Comparison of ENCODE assay signal across 12 mouse cellular contexts in genomic region chr13:102866816-102867215, GRCm38 (mm10).
DNase-seq lines count a peak whose midpoint lies in the region; ATAC-seq and TF ChIP-seq lines count a peak whose summit lies in the region.
"Had no signal": no experiment of that assay in that cellular context is flagged by ENCODE, and none has a peak within 500 bp of the region (broad histone marks: within the 10 kb centered on the region; RNA-seq: fewer than 3 reads in every experiment).

No protein-coding gene starts in this region.

- peaks cover 10% of the 10 kb centered on the region; the same call in 1 of the 2 replicates for H3K9me3 ChIP-seq in heart, embryonic 13.5 days
- peaks cover 10% of the 10 kb centered on the region for H3K9me3 ChIP-seq in kidney, embryonic 16.5 days (ENCODE audit: low read length)
- H3K9me3 ChIP-seq in MEL (replicated peaks; ENCODE audit: insufficient read depth, low read length): no peaks in the 10 kb centered on the region
- H3K9me3 ChIP-seq in liver, embryonic 16.5 days (replicated peaks; ENCODE audit: control insufficient read depth, low read length): no peaks in the 10 kb centered on the region

- H3K36me3 ChIP-seq in heart, embryonic 13.5 days: peaks cover 11% of the 10 kb centered on the region
- H3K36me3 ChIP-seq in kidney, embryonic 16.5 days (ENCODE audit: insufficient read depth, low read length): peaks cover 5% of the 10 kb centered on the region; the same call in 1 of the 2 replicates
- H3K36me3 ChIP-seq in kidney, adult 2 months (ENCODE audit: control insufficient read depth, insufficient read depth, low read length): no peaks in the 10 kb centered on the region
- H3K36me3 ChIP-seq in MEL (ENCODE audit: control insufficient read depth in 1 of 2, insufficient read depth in 2 of 2, low read length in 2 of 2): peaks cover 0 to 44% of the 10 kb centered on the region in 2 experiments; a peak in 2 of 4 replicates
- no peaks in the 10 kb centered on the region for H3K36me3 ChIP-seq in liver, embryonic 16.5 days (ENCODE audit: control insufficient read depth, insufficient read depth)

- TF ChIP-seq RAD21 in MEL (IDR thresholded peaks at IDR 0.05; ENCODE audit: low read depth, low read length): no peak

- H3K4me3 ChIP-seq in heart, embryonic 13.5 days: no peak overlapping the region
- H3K4me3 ChIP-seq in kidney, embryonic 16.5 days (ENCODE audit: low read length): no peak overlapping the region
- H3K4me3 ChIP-seq in kidney, adult 2 months (ENCODE audit: insufficient read depth, low read depth, low read length): no peak overlapping the region
- H3K4me3 ChIP-seq in MEL (ENCODE audit: control insufficient read depth in 1 of 2, insufficient read depth in 1 of 2, low read depth in 2 of 2, low read length in 2 of 2): no peak overlapping the region
- no peak overlapping the region for H3K4me3 ChIP-seq in liver, embryonic 16.5 days (ENCODE audit: low read depth, low read length)
- H3K4me3 ChIP-seq: erythroblast, embryonic 14.5 days; left cerebral cortex, adult 2 months had no signal

- peaks cover 4% of the 10 kb centered on the region for H3K79me2 ChIP-seq in MEL (ENCODE audit: control insufficient read depth, insufficient read depth, low read length, poor library complexity)

- TF ChIP-seq EP300 in MEL (IDR thresholded peaks at IDR 0.05; ENCODE audit: low read depth in 1 of 2, low read length in 2 of 2): peak; percentile 85 to 95

- no peaks in the 10 kb centered on the region for H3K27me3 ChIP-seq in heart, embryonic 13.5 days (replicated peaks)
- H3K27me3 ChIP-seq in kidney, embryonic 16.5 days (ENCODE audit: insufficient read depth, low read length): no peaks in the 10 kb centered on the region
- H3K27me3 ChIP-seq in kidney, adult 2 months (replicated peaks; ENCODE audit: control insufficient read depth, insufficient read depth, low read length): no peaks in the 10 kb centered on the region
- H3K27me3 ChIP-seq in MEL (ENCODE audit: control insufficient read depth in 1 of 2, insufficient read depth in 2 of 2, low read length in 2 of 2): no peaks in the 10 kb centered on the region
- H3K27me3 ChIP-seq in liver, embryonic 16.5 days (ENCODE audit: control insufficient read depth, insufficient read depth, low read depth, low read length): no peaks in the 10 kb centered on the region

- peak overlapping the region; percentile 42; the same call in 1 of the 2 replicates for H3K9ac ChIP-seq in heart, embryonic 13.5 days
- no peak overlapping the region for H3K9ac ChIP-seq in kidney, embryonic 16.5 days (replicated peaks; ENCODE audit: low read length)
- H3K9ac ChIP-seq in MEL (ENCODE audit: control insufficient read depth, low read depth, low read length, poor library complexity, severe bottlenecking): no peak overlapping the region
- no peak overlapping the region for H3K9ac ChIP-seq in liver, embryonic 16.5 days (ENCODE audit: low read depth, low read length)

- ATAC-seq in heart, embryonic 13.5 days (ENCODE audit: extremely low read depth, insufficient number of reproducible peaks, low FRiP score, low TSS enrichment): no peak
- no peak for ATAC-seq in kidney, embryonic 16.5 days (ENCODE audit: low FRiP score, low TSS enrichment)
- 0 out of 2 replicates have a peak, but pooled peaks have one; percentile 27 for ATAC-seq in liver, embryonic 16.5 days (ENCODE audit: low read depth)

- H3K27ac ChIP-seq in heart, embryonic 13.5 days (replicated peaks): peak overlapping the region; percentile 80
- peak overlapping the region; percentile 88; the same call in 1 of the 2 replicates for H3K27ac ChIP-seq in kidney, embryonic 16.5 days (ENCODE audit: low read length)
- H3K27ac ChIP-seq in kidney, adult 2 months (ENCODE audit: insufficient read depth, low read depth, low read length): no peak overlapping the region
- peak overlapping the region; percentile 96 for H3K27ac ChIP-seq in MEL (ENCODE audit: control insufficient read depth, low read depth, low read length)
- H3K27ac ChIP-seq in liver, embryonic 16.5 days (ENCODE audit: low read length): no peak overlapping the region
- H3K27ac ChIP-seq: left cerebral cortex, adult 2 months had no signal

- peak overlapping the region; percentile 47 for H3K4me2 ChIP-seq in heart, embryonic 13.5 days
- no peak overlapping the region for H3K4me2 ChIP-seq in kidney, embryonic 16.5 days (replicated peaks; ENCODE audit: low read depth, low read length)
- no peak overlapping the region for H3K4me2 ChIP-seq in liver, embryonic 16.5 days (ENCODE audit: low read depth, low read length)

- no peak for TF ChIP-seq CTCF in kidney, adult 2 months (conservative IDR thresholded peaks at IDR 0.05; ENCODE audit: insufficient read depth, insufficient read length, low read depth, low read length)
- TF ChIP-seq CTCF in MEL (IDR thresholded peaks at IDR 0.05 in 2 of 3, conservative IDR thresholded peaks at IDR 0.05 in 1 of 3; ENCODE audit: control insufficient read depth in 1 of 3, insufficient read depth in 1 of 3, low read depth in 2 of 3, low read length in 3 of 3, poor library complexity in 1 of 3, severe bottlenecking in 1 of 3): no peak

- peaks cover 71% of the 10 kb centered on the region for H3K4me1 ChIP-seq in heart, embryonic 13.5 days
- peaks cover 21% of the 10 kb centered on the region for H3K4me1 ChIP-seq in kidney, embryonic 16.5 days (ENCODE audit: insufficient read depth, low read length)
- 0 out of 2 replicates have a peak, but pooled peaks cover 3% of the 10 kb centered on the region for H3K4me1 ChIP-seq in kidney, adult 2 months (ENCODE audit: control insufficient read depth, insufficient read depth, low read length)
- H3K4me1 ChIP-seq in MEL (ENCODE audit: control insufficient read depth in 1 of 2, insufficient read depth in 2 of 2, low read length in 2 of 2): peaks cover 39 to 41% of the 10 kb centered on the region in 2 experiments
- H3K4me1 ChIP-seq in liver, embryonic 16.5 days (ENCODE audit: control insufficient read depth, low read depth, low read length): no peaks in the 10 kb centered on the region; the same call in 1 of the 2 replicates

- no peak for TF ChIP-seq POLR2A in kidney, adult 2 months (IDR thresholded peaks at IDR 0.05; ENCODE audit: low read depth, low read length)
- no peak for TF ChIP-seq POLR2A in MEL (IDR thresholded peaks at IDR 0.05; ENCODE audit: control insufficient read depth in 1 of 2, insufficient read depth in 1 of 2, low read depth in 1 of 2, low read length in 2 of 2, poor library complexity in 1 of 2)

- no peak for DNase-seq in heart, adult 18-20 months
- no peak for DNase-seq in kidney, adult 2 months
- DNase-seq in MEL (ENCODE audit: low read depth, low spot score): peak; percentile 61
- no peak for DNase-seq in right cerebral cortex, postnatal 4 days
- DNase-seq: cerebellum, adult 8-10 months; gastrocnemius, postnatal 10 days; thymus, adult 2 months had no signal

TF ChIP-seq in MEL, 35 proteins besides CTCF, POLR2A, EP300 and RAD21:
- TF ChIP-seq HCFC1 (IDR thresholded peaks at IDR 0.05; ENCODE audit: low read depth, low read length) (no peak), TCF12 (IDR thresholded peaks at IDR 0.05; ENCODE audit: low read depth, low read length) (peak; percentile 92), ETS1 (IDR thresholded peaks at IDR 0.05; ENCODE audit: low read depth, low read length) (peak; percentile 14; the same call in 1 of the 2 replicates), MAX (IDR thresholded peaks at IDR 0.05; ENCODE audit: low read length) (no peak), SIN3A (IDR thresholded peaks at IDR 0.05; ENCODE audit: low read length) (no peak), TAL1 (IDR thresholded peaks at IDR 0.05; ENCODE audit: low read length) (peak; percentile 72), JUND (IDR thresholded peaks at IDR 0.05; ENCODE audit: low read depth, low read length) (no peak), SMC3 (IDR thresholded peaks at IDR 0.05; ENCODE audit: low read depth, low read length) (no peak), MYB (IDR thresholded peaks at IDR 0.05; ENCODE audit: low read depth, low read length) (peak; percentile 75), GATA1 (IDR thresholded peaks at IDR 0.05; ENCODE audit: low read depth, low read length) (peak; percentile 74), RCOR1 (IDR thresholded peaks at IDR 0.05; ENCODE audit: low read depth, low read length) (peak; percentile 38; the same call in 1 of the 2 replicates), USF1 (IDR thresholded peaks at IDR 0.05; ENCODE audit: low read depth, low read length) (no peak), ZNF384 (IDR thresholded peaks at IDR 0.05; ENCODE audit: low read depth, low read length) (no peak), POLR2AphosphoS5 (IDR thresholded peaks at IDR 0.05; ENCODE audit: borderline replicate concordance, low read depth, low read length) (no peak), USF2 (IDR thresholded peaks at IDR 0.05; ENCODE audit: borderline replicate concordance in 1 of 2, insufficient read depth in 1 of 2, low read depth in 1 of 2, low read length in 2 of 2) (no peak), BHLHE40 (IDR thresholded peaks at IDR 0.05; ENCODE audit: borderline replicate concordance, low read depth, low read length) (no peak), NRF1 (IDR thresholded peaks at IDR 0.05; ENCODE audit: insufficient read depth, low read depth, low read length, poor library complexity, severe bottlenecking) (no peak)

Comparison
In these comparisons a context has a peak if more than half of its experiments do, and no peak if none do; other contexts are left out.
1. H3K27ac ChIP-seq: peak in heart, embryonic 13.5 days (single experiment), kidney, embryonic 16.5 days (single experiment) and MEL (single experiment); none in kidney, adult 2 months (single experiment) and liver, embryonic 16.5 days (single experiment).